ENCODE assay signal across 24 mouse cellular contexts in the genomic region with DNA sequence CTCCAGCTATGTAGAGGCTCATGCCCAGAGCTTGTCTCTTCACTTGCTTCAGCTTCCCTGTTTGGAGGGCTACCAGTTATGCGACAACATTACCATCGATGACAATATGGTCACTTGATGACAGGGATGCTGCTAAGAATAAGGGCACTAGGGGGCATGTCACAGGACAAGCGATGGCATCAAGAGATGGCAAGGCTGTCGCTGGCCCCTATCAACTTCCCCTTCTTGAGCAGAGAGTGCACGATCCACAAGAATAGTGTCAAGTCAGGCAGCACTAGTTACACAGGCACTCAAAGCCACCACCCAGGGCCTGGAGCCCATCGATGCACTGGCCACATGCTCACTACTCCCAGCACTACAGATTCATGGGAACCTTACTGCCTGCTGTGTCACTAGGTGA. TPM values are rescaled to one million over a fixed set of nuclear protein-coding genes. Genes with fewer than 3 reads are reported as not detected.
A peak's percentile ranks its signal among the peaks of the same experiment; 100 is the strongest.
DNase-seq lines count a peak whose midpoint lies in the region; ATAC-seq lines count a peak whose summit lies in the region.
"Had no signal": no experiment of that assay in that cellular context is flagged by ENCODE, and none has a peak within 500 bp of the region (broad histone marks: within the 10 kb centered on the region; RNA-seq: fewer than 3 reads in every experiment).

No protein-coding gene starts in this region.

- H3K27me3 ChIP-seq in splenic B cell, adult 2 months (ENCODE audit: control insufficient read depth, insufficient read depth, low read length, poor library complexity, severe bottlenecking) = no peaks in the 10 kb centered on the region
- H3K27me3 ChIP-seq in neural tube, embryonic 15.5 days (replicated peaks) = 0 out of 2 replicates have a peak, but pooled peaks cover 3% of the 10 kb centered on the region
- H3K27me3 ChIP-seq: forebrain, embryonic 15.5 days; Patski had no signal

- H3K27ac ChIP-seq in neural tube, embryonic 15.5 days (replicated peaks) = no peak overlapping the region
- H3K27ac ChIP-seq: embryonic facial prominence, embryonic 10.5 days; embryonic facial prominence, embryonic 12.5 days; forebrain, embryonic 13.5 days; forebrain, embryonic 15.5 days had no signal

- ATAC-seq in common myeloid progenitor, adult 5-6 weeks (replicated peaks; ENCODE audit: low read depth, poor library complexity, severe bottlenecking) = peak; percentile 42; the same call in 1 of the 2 replicates
- ATAC-seq in megakaryocyte, adult 5-6 weeks (ENCODE audit: poor library complexity, severe bottlenecking) = peak; percentile 48; the same call in 1 of the 2 replicates
- ATAC-seq in neural tube, embryonic 15.5 days (ENCODE audit: low FRiP score) = no peak
- ATAC-seq: activated CD4-positive, CD25-positive, alpha-beta regulatory T cell, adult 4 months; CD4-positive, CD25-positive, alpha-beta regulatory T cell, adult 4 months; forebrain, embryonic 13.5 days; forebrain, embryonic 15.5 days; forebrain, postnatal 0 days; Patski had no signal

- H3K4me2 ChIP-seq in neural tube, embryonic 15.5 days = no peak overlapping the region
- H3K4me2 ChIP-seq: embryonic facial prominence, embryonic 12.5 days; forebrain, embryonic 13.5 days; forebrain, embryonic 15.5 days had no signal

- H3K4me1 ChIP-seq in neural tube, embryonic 15.5 days = peaks cover 8% of the 10 kb centered on the region

- peak; percentile 22 for DNase-seq in splenic B cell, adult 2 months (ENCODE audit: low read depth, low spot score)
- no peak for DNase-seq in cerebellum, adult 11 months
- DNase-seq: adrenal gland, adult 8-10 months; adrenal gland, postnatal 14 days; adrenal gland, postnatal 36 days; B cell, adult 2 months; cerebellum, adult 18-20 months; cerebellum, adult 8-10 months; cerebellum, adult 9-11 months; cerebellum, postnatal 14 days; cerebellum, postnatal 36 days; forebrain, postnatal 0 days had no signal

- H3K9ac ChIP-seq in neural tube, embryonic 15.5 days (replicated peaks) = no peak overlapping the region
- H3K9ac ChIP-seq: embryonic facial prominence, embryonic 12.5 days; forebrain, embryonic 13.5 days; forebrain, embryonic 15.5 days; forebrain, postnatal 0 days had no signal

- no peaks in the 10 kb centered on the region for H3K9me3 ChIP-seq in neural tube, embryonic 15.5 days (replicated peaks)
- H3K9me3 ChIP-seq: embryonic facial prominence, embryonic 10.5 days; embryonic facial prominence, embryonic 12.5 days; forebrain, embryonic 13.5 days; forebrain, embryonic 15.5 days had no signal

- WGBS in neural tube, embryonic 15.5 days = 96% methylated on average over 6 of the region's 6 CpGs

- H3K4me3 ChIP-seq in neural tube, embryonic 15.5 days (replicated peaks) = no peak overlapping the region
- H3K4me3 ChIP-seq: embryonic facial prominence, embryonic 10.5 days; embryonic facial prominence, embryonic 12.5 days; forebrain, embryonic 13.5 days; forebrain, embryonic 15.5 days had no signal

- no peaks in the 10 kb centered on the region for H3K36me3 ChIP-seq in splenic B cell, adult 2 months (ENCODE audit: control insufficient read depth, insufficient read depth, low read length, poor library complexity, severe bottlenecking)
- no peaks in the 10 kb centered on the region for H3K36me3 ChIP-seq in neural tube, embryonic 15.5 days
- H3K36me3 ChIP-seq: embryonic facial prominence, embryonic 10.5 days; embryonic facial prominence, embryonic 12.5 days; forebrain, embryonic 15.5 days; G1E had no signal

RNA-seq across cellular contexts. Expression of gene Shisal1, which starts 8.4 kb away (rescaled TPM):
- not detected in 2 replicates for total RNA-seq in common myeloid progenitor, adult 5-6 weeks (2017)
- total RNA-seq in megakaryocyte, adult 5-6 weeks (2015) = not detected in 2 replicates
- total RNA-seq in megakaryocyte, adult 5-6 weeks (2017) = not detected in 2 replicates
- 8.0 and 8.4 TPM in 2 replicates for polyA plus RNA-seq in neural tube, embryonic 15.5 days (2015; fragmentation: Nextera tagmentation; extraction: Ambion mirVana)
- total RNA-seq: CH12.LX had no signal
- polyA plus RNA-seq: activated CD4-positive, CD25-positive, alpha-beta regulatory T cell, adult 4 months; CD4-positive, CD25-positive, alpha-beta regulatory T cell, adult 4 months; G1E had no signal
